Mouse (Mus musculus) forebrain, embryonic 16.5 days (tissue): ENCODE measurements at regions not wholly inside any gene's neighbourhood (a gene's known extent, or its start where the extent isn't known, plus 50 kb on each side); places are given as distances from the start of the nearest gene placed in this dataset.

Experiments
- ATAC-seq: fragments of 200-750 bp; cut with Nextera tagmentation; 2 replicates; pipeline ENCODE4 v1.8.0; 2017; ENCODE audit warnings: mild to moderate bottlenecking, moderate library complexity
- H3K27ac ChIP-seq: fragments of 300-500 bp; sonication (generic); 2 replicates; pipeline ENCODE4 v1.5.1; 2014; ENCODE audit warnings: low read length, control low read depth
- H3K27me3 ChIP-seq: fragments of 300-500 bp; sonication (generic); replicated peaks from 2 replicates; pipeline ENCODE4 v1.6.1; 2014; ENCODE audit warnings: low read length; ENCODE audit not compliant: control insufficient read depth, insufficient read depth
- H3K36me3 ChIP-seq: fragments of 300-500 bp; sonication (generic); 2 replicates; pipeline ENCODE4 v1.6.1; 2014; ENCODE audit not compliant: control insufficient read depth, insufficient read depth
- H3K4me1 ChIP-seq: fragments of 300-500 bp; sonication (generic); replicated peaks from 2 replicates; pipeline ENCODE4 v1.6.1; 2014; ENCODE audit warnings: low read length; ENCODE audit not compliant: control insufficient read depth, insufficient read depth
- H3K4me2 ChIP-seq: fragments of 300-500 bp; sonication (generic); 2 replicates; pipeline ENCODE4 v1.6.1; 2014; ENCODE audit warnings: mild to moderate bottlenecking, low read length, control low read depth
- H3K4me3 ChIP-seq: fragments of 300-500 bp; sonication (generic); replicated peaks from 2 replicates; pipeline ENCODE4 v1.5.1; 2014; ENCODE audit warnings: mild to moderate bottlenecking, low read length, control low read depth
- H3K9ac ChIP-seq: fragments of 300-500 bp; sonication (generic); replicated peaks from 2 replicates; pipeline ENCODE4 v1.6.1; 2014; ENCODE audit warnings: low read depth, low read length, control low read depth
- H3K9me3 ChIP-seq: fragments of 300-500 bp; sonication (generic); 2 replicates; pipeline ENCODE4 v1.6.1; 2016; ENCODE audit warnings: low read length; ENCODE audit not compliant: control insufficient read depth
- WGBS: fragments of 180-500 bp; shearing (Covaris S2); extraction: QIAGEN DNeasy Blood & Tissue Kit; methylation state at CpG from one replicate; pipeline ENCODE4 v1.1.7; 2014; 5-methylcytosine and 5-hydroxymethylcytosine counted together

GRCm38 (mm10) chr3:121902246-121902645 is 50.1 kb upstream of the Arhgap29 start:
- Histone ChIP-seq H3K27me3 (no peaks in the 10 kb centered on the region), H3K4me1 (no peaks in the 10 kb centered on the region), H3K36me3 (no peaks in the 10 kb centered on the region), H3K27ac (no peak overlapping the region), H3K9me3 (no peaks in the 10 kb centered on the region), H3K4me3 (no peak overlapping the region), H3K4me2 (no peak overlapping the region), H3K9ac (no peak overlapping the region)
- no peak for ATAC-seq
- WGBS, result 95% methylated on average over 15 of the region's 15 CpGs

- H3K27ac ChIP-seq, result no peak overlapping the region
- WGBS, result 79% methylated on average over 8 of the region's 8 CpGs
- no peak overlapping the region for H3K9ac ChIP-seq
- ATAC-seq, result no peak
- no peaks in the 10 kb centered on the region for H3K4me1 ChIP-seq
- H3K27me3 ChIP-seq, result no peaks in the 10 kb centered on the region
- no peaks in the 10 kb centered on the region for H3K36me3 ChIP-seq
- H3K4me2 ChIP-seq, result no peak overlapping the region
- no peak overlapping the region for H3K4me3 ChIP-seq
- no peaks in the 10 kb centered on the region for H3K9me3 ChIP-seq
Measured at GRCm38 (mm10) chr3:121900429-121900844, 51.9 kb upstream of the Arhgap29 start.

- Histone ChIP-seq H3K4me2 (no peak overlapping the region), H3K9me3 (no peaks in the 10 kb centered on the region), H3K9ac (no peak overlapping the region), H3K4me1 (no peaks in the 10 kb centered on the region), H3K36me3 (no peaks in the 10 kb centered on the region), H3K27me3 (no peaks in the 10 kb centered on the region), H3K27ac (no peak overlapping the region), H3K4me3 (no peak overlapping the region)
- ATAC-seq, result peak; percentile 66; the same call in 1 of the 2 replicates
- 78% methylated on average over 14 of the region's 14 CpGs for WGBS
Measured at GRCm38 (mm10) chr3:121897821-121898574, 54.3 kb upstream of the Arhgap29 start.

GRCm38 (mm10) chr3:121893606-121894005 is 58.7 kb upstream of the Arhgap29 start:
- WGBS, result 78% methylated on average over 7 of the region's 7 CpGs
- ATAC-seq, result no peak
- Histone ChIP-seq H3K27ac (no peak overlapping the region), H3K9me3 (no peaks in the 10 kb centered on the region), H3K4me2 (no peak overlapping the region), H3K9ac (no peak overlapping the region), H3K4me1 (no peaks in the 10 kb centered on the region), H3K4me3 (no peak overlapping the region), H3K27me3 (peaks cover 4% of the 10 kb centered on the region; the same call in 1 of the 2 replicates), H3K36me3 (no peaks in the 10 kb centered on the region)

GRCm38 (mm10) chr3:121892675-121893074 is 59.7 kb upstream of the Arhgap29 start:
- Histone ChIP-seq H3K4me3 (no peak overlapping the region), H3K4me2 (no peak overlapping the region), H3K27ac (no peak overlapping the region), H3K36me3 (no peaks in the 10 kb centered on the region), H3K4me1 (no peaks in the 10 kb centered on the region), H3K9ac (no peak overlapping the region), H3K27me3 (peaks cover 4% of the 10 kb centered on the region; the same call in 1 of the 2 replicates), H3K9me3 (no peaks in the 10 kb centered on the region)
- no peak for ATAC-seq
- WGBS, result 95% methylated on average over 3 of the region's 3 CpGs

GRCm38 (mm10) chr3:121891338-121891737 is 61.0 kb upstream of the Arhgap29 start:
- peaks cover 8% of the 10 kb centered on the region for H3K27me3 ChIP-seq
- 55% methylated on average over 9 of the region's 9 CpGs for WGBS
- no peaks in the 10 kb centered on the region; the same call in 1 of the 2 replicates for H3K4me1 ChIP-seq
- ATAC-seq, result no peak
- H3K4me3 ChIP-seq, result no peak overlapping the region
- no peaks in the 10 kb centered on the region for H3K9me3 ChIP-seq
- no peak overlapping the region for H3K9ac ChIP-seq
- H3K4me2 ChIP-seq, result no peak overlapping the region
- H3K27ac ChIP-seq, result no peak overlapping the region
- H3K36me3 ChIP-seq, result no peaks in the 10 kb centered on the region

GRCm38 (mm10) chr3:121890563-121890962 is 61.8 kb upstream of the Arhgap29 start:
- Histone ChIP-seq H3K9ac (no peak overlapping the region), H3K27ac (no peak overlapping the region), H3K4me1 (no peaks in the 10 kb centered on the region; the same call in 1 of the 2 replicates), H3K4me3 (no peak overlapping the region), H3K9me3 (no peaks in the 10 kb centered on the region), H3K27me3 (peaks cover 11% of the 10 kb centered on the region), H3K36me3 (no peaks in the 10 kb centered on the region), H3K4me2 (no peak overlapping the region)
- ATAC-seq, result no peak
- 41% methylated on average over 5 of the region's 5 CpGs for WGBS

GRCm38 (mm10) chr3:121886870-121887605 is 65.3 kb upstream of the Arhgap29 start:
- no peaks in the 10 kb centered on the region for H3K36me3 ChIP-seq
- peak overlapping the region; percentile 26; the same call in 1 of the 2 replicates for H3K4me2 ChIP-seq
- peaks cover 11% of the 10 kb centered on the region for H3K27me3 ChIP-seq
- peaks cover 4% of the 10 kb centered on the region; the same call in 1 of the 2 replicates for H3K4me1 ChIP-seq
- H3K27ac ChIP-seq, result no peak overlapping the region
- no peak for ATAC-seq
- H3K4me3 ChIP-seq, result no peak overlapping the region
- no peak overlapping the region for H3K9ac ChIP-seq
- WGBS, result 14% methylated on average over 14 of the region's 15 CpGs
- no peaks in the 10 kb centered on the region for H3K9me3 ChIP-seq

- peaks cover 4% of the 10 kb centered on the region; the same call in 1 of the 2 replicates for H3K4me1 ChIP-seq
- H3K27me3 ChIP-seq, result peaks cover 11% of the 10 kb centered on the region
- no peaks in the 10 kb centered on the region for H3K9me3 ChIP-seq
- no peak for ATAC-seq
- H3K9ac ChIP-seq, result no peak overlapping the region
- H3K36me3 ChIP-seq, result no peaks in the 10 kb centered on the region
- H3K4me3 ChIP-seq, result no peak overlapping the region
- H3K4me2 ChIP-seq, result no peak overlapping the region
- H3K27ac ChIP-seq, result no peak overlapping the region
- 43% methylated on average over 10 of the region's 10 CpGs for WGBS
Measured at GRCm38 (mm10) chr3:121886309-121886708, 66.0 kb upstream of the Arhgap29 start.
